Mouse (Mus musculus): ENCODE measurements around the gene 4930568D16Rik. TPM values are rescaled to one million over a fixed set of nuclear protein-coding genes. Genes with fewer than 3 reads are reported as not detected.

4930568D16Rik gene
- polyA plus RNA-seq, 1 experiment from 2014 or later, result not detected

DNA sequence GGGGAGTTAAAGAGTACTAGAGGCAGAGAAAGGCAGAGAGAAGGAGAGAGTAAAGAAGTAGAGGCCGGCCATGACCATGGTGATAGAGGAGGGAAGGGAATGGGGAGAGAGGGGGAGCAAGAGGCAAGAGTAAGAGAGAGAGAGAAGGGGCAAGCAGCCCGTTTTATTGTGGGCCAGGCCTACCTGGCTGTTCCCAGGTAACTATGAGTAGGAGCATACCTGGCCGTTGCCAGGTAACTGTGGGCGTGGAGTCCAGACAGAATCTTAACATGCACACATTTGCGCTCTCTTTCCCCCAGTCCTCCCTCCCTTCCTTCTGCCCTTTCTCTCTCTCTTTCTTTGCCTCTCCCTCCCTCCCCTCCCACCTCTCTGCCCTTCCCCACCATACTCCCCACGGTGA lies 39.7 kb upstream of the 4930568D16Rik start:
- Histone ChIP-seq H3K27ac (ENCODE audit: low read length) (no peak overlapping the region), H3K9me3 (replicated peaks; ENCODE audit: control insufficient read depth, low read length) (no peaks in the 10 kb centered on the region), H3K9ac (ENCODE audit: low read depth, low read length) (no peak overlapping the region), H3K4me1 (ENCODE audit: control insufficient read depth, low read depth, low read length) (no peaks in the 10 kb centered on the region), H3K4me2 (ENCODE audit: low read depth, low read length) (no peak overlapping the region), H3K27me3 (ENCODE audit: control insufficient read depth, insufficient read depth, low read depth, low read length) (no peaks in the 10 kb centered on the region), H3K36me3 (ENCODE audit: control insufficient read depth, insufficient read depth) (peaks cover 2% of the 10 kb centered on the region; the same call in 1 of the 2 replicates), H3K4me3 (ENCODE audit: low read depth, low read length) (no peak overlapping the region)
- ATAC-seq (ENCODE audit: low read depth), result no peak
- WGBS (ENCODE audit: insufficient replicate concordance), result 72% methylated on average over 6 of the region's 6 CpGs

DNA sequence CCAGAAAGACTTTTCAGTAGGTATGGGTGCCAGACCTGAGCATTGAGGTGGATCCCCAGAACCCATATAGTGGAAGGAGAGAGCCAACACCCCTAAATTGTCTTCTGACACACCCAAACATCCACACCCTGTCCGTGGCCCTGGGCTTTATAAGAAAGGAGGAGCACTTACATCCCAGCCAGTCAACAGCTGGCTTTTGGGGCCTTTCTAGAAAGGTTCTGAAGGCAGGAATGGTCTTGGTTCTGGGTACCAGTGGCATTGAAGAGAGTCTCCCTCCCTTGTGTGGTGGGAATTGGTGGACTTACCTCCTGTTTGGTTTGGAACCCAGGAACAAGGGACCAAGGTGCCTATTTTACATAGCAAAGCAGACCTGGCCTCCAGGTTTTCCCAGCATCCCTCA lies 39.1 kb upstream of the 4930568D16Rik start:
- H3K4me1 ChIP-seq (ENCODE audit: control insufficient read depth, low read depth, low read length), result no peaks in the 10 kb centered on the region
- no peaks in the 10 kb centered on the region for H3K9me3 ChIP-seq (replicated peaks; ENCODE audit: control insufficient read depth, low read length)
- no peak for ATAC-seq (ENCODE audit: low read depth)
- WGBS (ENCODE audit: insufficient replicate concordance), result 44% methylated on average over 1 of the region's 1 CpGs
- H3K4me3 ChIP-seq (ENCODE audit: low read depth, low read length), result no peak overlapping the region
- no peaks in the 10 kb centered on the region for H3K27me3 ChIP-seq (ENCODE audit: control insufficient read depth, insufficient read depth, low read depth, low read length)
- no peak overlapping the region for H3K9ac ChIP-seq (ENCODE audit: low read depth, low read length)
- H3K4me2 ChIP-seq (ENCODE audit: low read depth, low read length), result no peak overlapping the region
- H3K36me3 ChIP-seq (ENCODE audit: control insufficient read depth, insufficient read depth), result no peaks in the 10 kb centered on the region; the same call in 1 of the 2 replicates
- H3K27ac ChIP-seq (ENCODE audit: low read length), result no peak overlapping the region

DNA sequence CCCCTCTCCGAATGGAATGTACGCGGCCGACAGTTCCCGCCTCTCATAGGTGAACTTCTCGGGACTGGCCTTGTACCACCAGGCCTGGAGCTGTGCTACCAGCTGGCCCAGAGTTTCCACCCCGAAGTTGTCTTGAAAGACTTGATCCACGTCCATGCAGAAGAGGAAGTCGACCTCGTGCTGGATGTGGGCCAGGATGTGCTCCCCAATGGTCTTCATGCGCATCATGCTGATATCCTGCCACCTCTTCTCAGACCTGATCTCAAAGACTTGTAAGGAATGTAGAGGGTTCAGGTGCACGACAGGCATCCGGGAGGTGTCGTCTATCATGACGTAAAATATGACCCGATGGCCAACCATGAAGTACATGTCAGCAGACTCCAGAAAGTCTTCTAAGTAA lies 34.9 kb upstream of the 4930568D16Rik start:
- Histone ChIP-seq H3K9me3 (replicated peaks; ENCODE audit: control insufficient read depth, low read length) (no peaks in the 10 kb centered on the region), H3K9ac (ENCODE audit: low read depth, low read length) (no peak overlapping the region), H3K36me3 (ENCODE audit: control insufficient read depth, insufficient read depth) (peaks cover 3% of the 10 kb centered on the region; the same call in 1 of the 2 replicates), H3K4me1 (ENCODE audit: control insufficient read depth, low read depth, low read length) (no peaks in the 10 kb centered on the region; the same call in 1 of the 2 replicates), H3K27me3 (ENCODE audit: control insufficient read depth, insufficient read depth, low read depth, low read length) (no peaks in the 10 kb centered on the region), H3K4me2 (ENCODE audit: low read depth, low read length) (no peak overlapping the region), H3K27ac (ENCODE audit: low read length) (no peak overlapping the region), H3K4me3 (ENCODE audit: low read depth, low read length) (no peak overlapping the region)
- 80% methylated on average over 16 of the region's 16 CpGs for WGBS (ENCODE audit: insufficient replicate concordance)
- ATAC-seq (ENCODE audit: low read depth), result no peak

DNA sequence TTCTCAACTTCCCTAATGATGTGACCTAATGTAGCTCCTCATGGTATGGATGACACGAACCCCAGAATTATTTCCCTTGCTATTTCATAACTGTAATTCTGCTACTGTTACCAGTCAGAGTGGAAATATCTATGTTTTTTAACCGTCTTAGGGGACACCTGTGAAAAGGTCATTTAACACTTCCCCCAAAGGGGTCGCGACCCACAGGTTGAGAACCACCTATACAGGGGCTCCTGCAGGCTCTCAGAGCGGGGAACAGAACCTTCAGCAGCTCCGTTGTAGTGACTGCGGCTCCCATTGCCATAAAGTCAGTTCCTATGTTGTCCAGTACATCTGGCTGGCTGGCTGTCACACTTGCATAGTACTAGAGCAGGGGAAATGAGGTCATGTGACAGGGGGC lies 33.2 kb upstream of the 4930568D16Rik start:
- Histone ChIP-seq H3K27me3 (ENCODE audit: control insufficient read depth, insufficient read depth, low read depth, low read length) (no peaks in the 10 kb centered on the region), H3K36me3 (ENCODE audit: control insufficient read depth, insufficient read depth) (peaks cover 3% of the 10 kb centered on the region; the same call in 1 of the 2 replicates), H3K4me3 (ENCODE audit: low read depth, low read length) (no peak overlapping the region), H3K4me1 (ENCODE audit: control insufficient read depth, low read depth, low read length) (no peaks in the 10 kb centered on the region; the same call in 1 of the 2 replicates), H3K9ac (ENCODE audit: low read depth, low read length) (no peak overlapping the region), H3K27ac (ENCODE audit: low read length) (no peak overlapping the region), H3K9me3 (replicated peaks; ENCODE audit: control insufficient read depth, low read length) (no peaks in the 10 kb centered on the region), H3K4me2 (ENCODE audit: low read depth, low read length) (no peak overlapping the region)
- no peak for ATAC-seq (ENCODE audit: low read depth)
- 72% methylated on average over 7 of the region's 7 CpGs for WGBS (ENCODE audit: insufficient replicate concordance)

DNA sequence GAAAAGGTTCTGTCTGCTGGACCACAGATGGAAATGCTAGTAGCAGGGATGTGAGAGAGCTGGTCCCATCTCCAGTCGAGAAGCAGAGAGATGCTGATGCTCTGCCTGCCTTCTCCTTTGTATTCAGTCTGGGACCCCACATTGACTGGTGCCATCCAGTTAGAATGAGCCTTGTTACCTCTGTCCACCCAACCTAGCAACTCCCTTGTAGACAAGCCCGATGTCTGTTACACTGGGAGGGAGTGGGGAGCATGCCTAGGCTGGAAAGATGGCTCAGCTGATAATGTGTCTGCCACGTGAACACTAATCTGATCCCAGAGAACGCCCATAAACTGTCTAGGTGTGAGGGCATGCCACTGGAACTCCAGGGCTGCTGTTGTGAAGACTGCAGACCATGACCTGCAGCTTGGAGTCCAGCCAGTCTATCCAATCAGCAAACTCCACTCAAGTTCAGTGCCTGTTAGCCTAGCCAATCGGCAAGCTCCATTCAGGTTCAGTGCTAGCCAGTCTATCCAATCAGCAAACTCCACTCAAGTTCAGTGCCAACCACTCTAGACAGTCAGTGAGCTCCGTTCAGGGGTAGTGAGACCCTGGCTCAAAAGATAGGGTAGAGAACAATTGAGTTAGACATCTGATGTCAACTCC lies 30.8 kb upstream of the 4930568D16Rik start:
- peaks cover 3% of the 10 kb centered on the region; the same call in 1 of the 2 replicates for H3K36me3 ChIP-seq (ENCODE audit: control insufficient read depth, insufficient read depth)
- H3K4me1 ChIP-seq (ENCODE audit: control insufficient read depth, low read depth, low read length), result no peaks in the 10 kb centered on the region; the same call in 1 of the 2 replicates
- H3K27me3 ChIP-seq (ENCODE audit: control insufficient read depth, insufficient read depth, low read depth, low read length), result no peaks in the 10 kb centered on the region
- 50% methylated on average over 6 of the region's 6 CpGs for WGBS (ENCODE audit: insufficient replicate concordance)
- H3K9ac ChIP-seq (ENCODE audit: low read depth, low read length), result no peak overlapping the region
- H3K4me2 ChIP-seq (ENCODE audit: low read depth, low read length), result no peak overlapping the region
- H3K4me3 ChIP-seq (ENCODE audit: low read depth, low read length), result no peak overlapping the region
- H3K27ac ChIP-seq (ENCODE audit: low read length), result no peak overlapping the region
- no peak for ATAC-seq (ENCODE audit: low read depth)
- H3K9me3 ChIP-seq (replicated peaks; ENCODE audit: control insufficient read depth, low read length), result no peaks in the 10 kb centered on the region

DNA sequence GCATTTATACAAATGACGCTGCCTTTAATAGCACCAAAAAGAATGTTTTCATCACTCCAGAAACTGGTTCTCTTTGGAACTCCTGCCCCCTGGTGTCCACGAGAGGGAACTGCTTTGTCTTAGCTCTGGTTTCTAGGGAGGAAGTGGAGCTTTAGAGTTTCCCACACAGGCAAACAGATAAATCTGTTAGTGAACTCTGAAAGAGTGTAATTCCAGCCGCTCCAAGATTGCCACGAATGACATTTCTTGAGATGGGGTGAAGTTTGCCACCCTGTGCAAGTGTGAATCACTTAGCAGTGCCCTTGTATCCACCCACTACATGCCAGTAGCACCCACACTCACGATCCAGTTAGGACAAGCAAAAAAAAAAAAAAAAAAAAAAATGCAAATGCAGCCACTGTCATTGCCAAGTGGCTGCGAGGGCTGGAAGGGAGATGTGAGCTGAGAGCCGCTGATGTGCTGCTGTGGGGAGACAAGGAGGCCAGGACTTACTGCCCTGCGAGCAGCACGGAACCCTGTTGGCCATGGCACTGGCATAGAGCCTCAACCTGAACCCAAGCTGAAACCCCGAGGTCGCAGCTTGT lies 30.2 kb upstream of the 4930568D16Rik start:
- Histone ChIP-seq H3K9me3 (replicated peaks; ENCODE audit: control insufficient read depth, low read length) (no peaks in the 10 kb centered on the region), H3K9ac (ENCODE audit: low read depth, low read length) (no peak overlapping the region), H3K4me3 (ENCODE audit: low read depth, low read length) (no peak overlapping the region), H3K4me2 (ENCODE audit: low read depth, low read length) (no peak overlapping the region), H3K4me1 (ENCODE audit: control insufficient read depth, low read depth, low read length) (no peaks in the 10 kb centered on the region; the same call in 1 of the 2 replicates), H3K27me3 (ENCODE audit: control insufficient read depth, insufficient read depth, low read depth, low read length) (no peaks in the 10 kb centered on the region), H3K27ac (ENCODE audit: low read length) (no peak overlapping the region), H3K36me3 (ENCODE audit: control insufficient read depth, insufficient read depth) (peaks cover 3% of the 10 kb centered on the region; the same call in 1 of the 2 replicates)
- 37% methylated on average over 11 of the region's 11 CpGs for WGBS (ENCODE audit: insufficient replicate concordance)
- no peak for ATAC-seq (ENCODE audit: low read depth)

DNA sequence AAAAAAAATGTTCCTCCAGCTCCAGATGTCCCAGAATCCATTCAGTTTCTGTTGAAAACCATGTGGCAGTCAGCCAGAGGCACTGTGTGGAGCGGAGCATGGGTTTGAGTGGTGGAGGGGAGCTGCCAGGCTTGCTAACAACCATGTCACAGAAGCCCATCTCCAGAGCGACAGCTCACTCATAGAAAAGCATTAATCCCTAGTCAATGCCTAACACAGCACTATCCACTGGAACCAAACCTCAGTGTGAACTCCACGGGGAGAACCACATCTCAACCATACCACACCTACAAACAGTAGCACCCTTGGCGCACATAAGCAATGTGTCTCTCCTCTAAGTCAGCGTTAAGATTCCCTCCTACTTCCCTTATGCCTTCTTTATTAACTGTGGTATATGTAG lies 29.6 kb upstream of the 4930568D16Rik start, which contains the start of gene 4930402F06Rik:
Gene 4930402F06Rik, minus strand, starts transcription at position 80 of the 400 bp plus-strand sequence.
- WGBS (ENCODE audit: insufficient replicate concordance), result 56% methylated on average over 5 of the region's 5 CpGs
- H3K9me3 ChIP-seq (replicated peaks; ENCODE audit: control insufficient read depth, low read length), result no peaks in the 10 kb centered on the region
- no peak within 1 kb of the TSS for H3K4me2 ChIP-seq (ENCODE audit: low read depth, low read length)
- H3K27me3 ChIP-seq (ENCODE audit: control insufficient read depth, insufficient read depth, low read depth, low read length), result no peaks in the 10 kb centered on the region
- peaks cover 3% of the 10 kb centered on the region; the same call in 1 of the 2 replicates for H3K36me3 ChIP-seq (ENCODE audit: control insufficient read depth, insufficient read depth)
- H3K4me1 ChIP-seq (ENCODE audit: control insufficient read depth, low read depth, low read length), result no peaks in the 10 kb centered on the region; the same call in 1 of the 2 replicates
- no peak within 1 kb of the TSS for H3K27ac ChIP-seq (ENCODE audit: low read length)
- H3K4me3 ChIP-seq (ENCODE audit: low read depth, low read length), result no peak within 1 kb of the TSS
- H3K9ac ChIP-seq (ENCODE audit: low read depth, low read length), result no peak within 1 kb of the TSS
- no peak for ATAC-seq (ENCODE audit: low read depth)

DNA sequence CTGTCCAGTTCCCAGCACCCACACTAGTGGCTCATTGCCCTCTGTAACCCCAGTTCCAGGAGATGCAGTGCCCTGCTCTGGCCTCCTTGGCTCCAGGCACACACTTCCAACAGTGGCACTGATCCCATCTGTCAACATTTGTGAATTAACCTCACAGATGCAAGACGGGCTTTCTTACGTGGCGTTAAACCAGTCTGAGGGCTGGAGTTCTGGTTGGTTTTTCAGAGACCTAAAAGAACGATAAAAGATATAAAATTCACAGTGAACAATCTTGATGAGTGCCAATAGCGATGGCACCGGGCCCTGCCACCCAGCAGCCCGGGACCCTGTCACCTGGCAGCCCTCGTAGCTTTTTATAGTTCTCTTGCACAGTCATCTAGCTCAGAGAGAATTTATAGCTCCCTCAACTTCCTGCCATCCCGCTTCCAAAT lies 17.9 kb upstream of the 4930568D16Rik start:
- Histone ChIP-seq H3K27ac (ENCODE audit: low read length) (no peak overlapping the region), H3K27me3 (ENCODE audit: control insufficient read depth, insufficient read depth, low read depth, low read length) (no peaks in the 10 kb centered on the region), H3K4me3 (ENCODE audit: low read depth, low read length) (no peak overlapping the region), H3K9ac (ENCODE audit: low read depth, low read length) (no peak overlapping the region), H3K4me2 (ENCODE audit: low read depth, low read length) (no peak overlapping the region), H3K4me1 (ENCODE audit: control insufficient read depth, low read depth, low read length) (no peaks in the 10 kb centered on the region), H3K9me3 (replicated peaks; ENCODE audit: control insufficient read depth, low read length) (no peaks in the 10 kb centered on the region), H3K36me3 (ENCODE audit: control insufficient read depth, insufficient read depth) (no peaks in the 10 kb centered on the region)
- ATAC-seq (ENCODE audit: low read depth), result no peak
- 59% methylated on average over 9 of the region's 9 CpGs for whole genome bisulfite sequencing (ENCODE audit: insufficient replicate concordance)

DNA sequence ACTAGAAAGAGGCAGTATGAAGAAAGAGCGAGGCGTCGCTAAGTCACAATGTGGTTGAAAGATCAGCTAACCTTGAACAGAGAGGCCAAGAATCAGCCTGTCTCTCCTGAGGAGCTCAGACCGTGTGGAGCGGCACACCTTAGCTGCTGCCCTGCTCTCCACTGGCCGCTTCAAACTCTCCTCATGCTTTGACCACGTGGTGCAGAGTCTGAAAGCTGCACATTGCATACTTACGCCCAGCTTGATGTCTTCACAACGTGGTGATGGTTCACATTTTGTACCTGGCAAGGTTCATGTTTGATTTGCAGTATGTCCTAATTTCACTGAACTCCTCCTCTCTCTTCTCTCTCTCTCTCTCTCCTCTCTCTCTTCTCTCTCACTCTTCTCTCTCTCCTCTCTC lies 11.8 kb upstream of the 4930568D16Rik start:
- H3K9me3 ChIP-seq (replicated peaks; ENCODE audit: control insufficient read depth, low read length), result no peaks in the 10 kb centered on the region
- H3K4me2 ChIP-seq (ENCODE audit: low read depth, low read length), result no peak overlapping the region
- no peaks in the 10 kb centered on the region for H3K27me3 ChIP-seq (ENCODE audit: control insufficient read depth, insufficient read depth, low read depth, low read length)
- no peak for ATAC-seq (ENCODE audit: low read depth)
- WGBS (ENCODE audit: insufficient replicate concordance), result 62% methylated on average over 9 of the region's 9 CpGs
- no peaks in the 10 kb centered on the region for H3K4me1 ChIP-seq (ENCODE audit: control insufficient read depth, low read depth, low read length)
- H3K27ac ChIP-seq (ENCODE audit: low read length), result no peak overlapping the region
- no peak overlapping the region for H3K4me3 ChIP-seq (ENCODE audit: low read depth, low read length)
- no peak overlapping the region for H3K9ac ChIP-seq (ENCODE audit: low read depth, low read length)
- no peaks in the 10 kb centered on the region for H3K36me3 ChIP-seq (ENCODE audit: control insufficient read depth, insufficient read depth)
